Mouse (Mus musculus) induced T-regulatory cell, adult 2 months (primary cell): ENCODE results near the gene Cpvl.

Experiments
- DNase-seq: peaks from one replicate; pipeline ENCODE4 v3.0.0-alpha.2; 2012; ENCODE audit warnings: low read depth

Cpvl gene

GRCm38 (mm10) chr6:53884931-53885330, 93.5 kb downstream of the Cpvl start:
- no peak for DNase-seq

GRCm38 (mm10) chr6:53884496-53884895, 94.0 kb downstream of the Cpvl start:
- no peak for DNase-seq

GRCm38 (mm10) chr6:53883405-53883804, 95.1 kb downstream of the Cpvl start:
- DNase-seq: no peak

GRCm38 (mm10) chr6:53881623-53882022, 96.8 kb downstream of the Cpvl start:
- no peak for DNase-seq

GRCm38 (mm10) chr6:53881235-53881606, 97.2 kb downstream of the Cpvl start:
- no peak for DNase-seq

- DNase-seq: no peak
These were observed 97.8 kb downstream of the Cpvl start for GRCm38 (mm10) chr6:53880530-53881234.

GRCm38 (mm10) chr6:53879567-53879966, 98.9 kb downstream of the Cpvl start:
- no peak for DNase-seq

GRCm38 (mm10) chr6:53874881-53875429, 103.5 kb downstream of the Cpvl start:
- no peak for DNase-seq

- DNase-seq: no peak
These were observed 106.6 kb downstream of the Cpvl start for GRCm38 (mm10) chr6:53871903-53872302.

- DNase-seq: no peak
These were observed 115.5 kb downstream of the Cpvl start for GRCm38 (mm10) chr6:53863011-53863410.

- DNase-seq: no peak
These were observed 119.4 kb downstream of the Cpvl start for GRCm38 (mm10) chr6:53859106-53859505.

GRCm38 (mm10) chr6:53857822-53858221, 120.6 kb downstream of the Cpvl start:
- DNase-seq: no peak

GRCm38 (mm10) chr6:53856775-53857174, 121.7 kb downstream of the Cpvl start:
- DNase-seq: no peak

- DNase-seq: no peak
These were observed 123.3 kb downstream of the Cpvl start for GRCm38 (mm10) chr6:53854971-53855856.

GRCm38 (mm10) chr6:53854226-53854625, 124.2 kb downstream of the Cpvl start:
- no peak for DNase-seq

GRCm38 (mm10) chr6:53853546-53853945, 124.9 kb downstream of the Cpvl start:
- DNase-seq: no peak

- no peak for DNase-seq
These were observed 133.8 kb downstream of the Cpvl start for GRCm38 (mm10) chr6:53844626-53845025.

GRCm38 (mm10) chr6:53825213-53825612, 153.3 kb downstream of the Cpvl start:
- DNase-seq: no peak
